ENCODE assay signal across 9 mouse cellular contexts in genomic region chr15:26673239-26673859, GRCm38 (mm10).
A peak's percentile ranks its signal among the peaks of the same experiment; 100 is the strongest.
DNase-seq lines count a peak whose midpoint lies in the region; ATAC-seq and TF ChIP-seq lines count a peak whose summit lies in the region.
"Had no signal": no experiment of that assay in that cellular context is flagged by ENCODE, and none has a peak within 500 bp of the region (broad histone marks: within the 10 kb centered on the region; RNA-seq: fewer than 3 reads in every experiment).

No protein-coding gene starts in this region.

- TF ChIP-seq CTCF in heart, adult 2 months (IDR thresholded peaks at IDR 0.05): no peak

- 41% methylated on average over 5 of the region's 5 CpGs for WGBS in heart, adult 2 months
- 81% methylated on average over 5 of the region's 5 CpGs for WGBS in heart, embryonic 11.5 days (ENCODE audit: insufficient replicate concordance)
- WGBS in neural tube, embryonic 14.5 days: 64% methylated on average over 5 of the region's 5 CpGs
- WGBS in neural tube, embryonic 15.5 days: 69% methylated on average over 5 of the region's 5 CpGs

- no peak for TF ChIP-seq EP300 in heart, adult 2 months (IDR thresholded peaks at IDR 0.05; ENCODE audit: insufficient read depth, low read depth, low read length)

- no peak overlapping the region for H3K9ac ChIP-seq in heart, adult 2 months (ENCODE audit: low read depth, low read length)
- H3K9ac ChIP-seq in heart, embryonic 11.5 days (ENCODE audit: low read depth, low read length): no peak overlapping the region
- no peak overlapping the region for H3K9ac ChIP-seq in neural tube, embryonic 14.5 days (replicated peaks; ENCODE audit: low read depth, low read length)
- H3K9ac ChIP-seq in neural tube, embryonic 15.5 days (replicated peaks): no peak overlapping the region
- H3K9ac ChIP-seq: liver, embryonic 14.5 days had no signal

- no peak overlapping the region for H3K4me3 ChIP-seq in heart, adult 2 months
- H3K4me3 ChIP-seq in heart, embryonic 11.5 days (ENCODE audit: low read depth, low read length): no peak overlapping the region
- H3K4me3 ChIP-seq in neural tube, embryonic 14.5 days (ENCODE audit: low read depth, low read length): no peak overlapping the region
- H3K4me3 ChIP-seq in neural tube, embryonic 15.5 days (replicated peaks): no peak overlapping the region

- intact Hi-C loops in heart, adult 2 months (cut with DNase I): no loop called here

- no peak overlapping the region for H3K27ac ChIP-seq in heart, adult 2 months
- no peak overlapping the region for H3K27ac ChIP-seq in heart, embryonic 11.5 days (ENCODE audit: low read depth, low read length)
- H3K27ac ChIP-seq in neural tube, embryonic 14.5 days (ENCODE audit: low read depth, low read length): no peak overlapping the region
- no peak overlapping the region for H3K27ac ChIP-seq in neural tube, embryonic 15.5 days (replicated peaks)
- H3K27ac ChIP-seq: liver, embryonic 14.5 days had no signal

- no peaks in the 10 kb centered on the region for H3K79me2 ChIP-seq in heart, adult 2 months (replicated peaks; ENCODE audit: control insufficient read depth, insufficient read depth, low read length)

- no peaks in the 10 kb centered on the region for H3K27me3 ChIP-seq in heart, adult 2 months (ENCODE audit: control insufficient read depth, insufficient read depth, low read length)
- no peaks in the 10 kb centered on the region for H3K27me3 ChIP-seq in heart, embryonic 11.5 days (ENCODE audit: control insufficient read depth, insufficient read depth, low read length)
- H3K27me3 ChIP-seq in neural tube, embryonic 14.5 days (ENCODE audit: control insufficient read depth, insufficient read depth, low read length): no peaks in the 10 kb centered on the region
- no peaks in the 10 kb centered on the region for H3K27me3 ChIP-seq in neural tube, embryonic 15.5 days (replicated peaks)

- no peaks in the 10 kb centered on the region for H3K9me3 ChIP-seq in heart, embryonic 11.5 days (replicated peaks; ENCODE audit: control insufficient read depth, low read length)
- no peaks in the 10 kb centered on the region for H3K9me3 ChIP-seq in neural tube, embryonic 14.5 days (ENCODE audit: control insufficient read depth, low read length)
- no peaks in the 10 kb centered on the region for H3K9me3 ChIP-seq in neural tube, embryonic 15.5 days (replicated peaks)

- peak; percentile 13 to 27 for DNase-seq in heart, adult 2 months
- DNase-seq in cerebellum, postnatal 14 days: peak; percentile 74
- DNase-seq in lung, postnatal 36 days: peak; percentile 51

- no peaks in the 10 kb centered on the region for H3K4me1 ChIP-seq in heart, adult 2 months (ENCODE audit: control insufficient read depth, insufficient read depth, low read length)
- no peaks in the 10 kb centered on the region for H3K4me1 ChIP-seq in heart, embryonic 11.5 days (ENCODE audit: control insufficient read depth, insufficient read depth, low read length)
- no peaks in the 10 kb centered on the region for H3K4me1 ChIP-seq in neural tube, embryonic 14.5 days (ENCODE audit: control insufficient read depth, insufficient read depth, low read length)
- no peaks in the 10 kb centered on the region for H3K4me1 ChIP-seq in neural tube, embryonic 15.5 days

- no peaks in the 10 kb centered on the region for H3K36me3 ChIP-seq in heart, adult 2 months (ENCODE audit: control insufficient read depth, insufficient read depth, low read length)
- H3K36me3 ChIP-seq in heart, embryonic 11.5 days (ENCODE audit: control insufficient read depth, insufficient read depth, low read length): no peaks in the 10 kb centered on the region
- no peaks in the 10 kb centered on the region for H3K36me3 ChIP-seq in neural tube, embryonic 14.5 days (ENCODE audit: control insufficient read depth, insufficient read depth, low read length)
- H3K36me3 ChIP-seq in neural tube, embryonic 15.5 days: no peaks in the 10 kb centered on the region

- no peak for TF ChIP-seq POLR2A in heart, adult 2 months (IDR thresholded peaks at IDR 0.05; ENCODE audit: insufficient read depth, low read depth, low read length)

- ATAC-seq in heart, embryonic 11.5 days (replicated peaks; ENCODE audit: insufficient number of reproducible peaks, low FRiP score, low TSS enrichment): no peak
- ATAC-seq in neural tube, embryonic 14.5 days (ENCODE audit: low read depth): peak; percentile 41; the same call in 1 of the 2 replicates
- no peak for ATAC-seq in neural tube, embryonic 15.5 days (ENCODE audit: low FRiP score)
- no peak for ATAC-seq in erythroblast, adult 5-6 weeks (replicated peaks; ENCODE audit: low FRiP score, poor library complexity, severe bottlenecking)
- no peak for ATAC-seq in frontal cortex, adult (ENCODE audit: low TSS enrichment)

- H3K4me2 ChIP-seq in heart, embryonic 11.5 days: no peak overlapping the region
- H3K4me2 ChIP-seq in neural tube, embryonic 14.5 days (ENCODE audit: low read depth, low read length): no peak overlapping the region
- H3K4me2 ChIP-seq in neural tube, embryonic 15.5 days: no peak overlapping the region

Comparison
In these comparisons a context has a peak if more than half of its experiments do, and no peak if none do; other contexts are left out.
1. DNase-seq: peak in every context shown above with its lines; median percentile 74 in cerebellum, postnatal 14 days; 51 in lung, postnatal 36 days; 20 in heart, adult 2 months.